Mouse (Mus musculus) hindbrain, embryonic 16.5 days (tissue): Measurements from ENCODE around the gene Gm43191. TPM values are rescaled to one million over a fixed set of nuclear protein-coding genes. Genes with fewer than 3 reads are reported as not detected.
A peak's percentile ranks its signal among the peaks of the same experiment; 100 is the strongest.

Experiments used
- ATAC-seq: fragments of 200-750 bp; cut with Nextera tagmentation; 2 replicates; pipeline ENCODE4 v1.8.0; 2017; ENCODE audit warnings: moderate TSS enrichment, moderate library complexity
- H3K27ac ChIP-seq: fragments of 300-500 bp; sonication (generic); 2 replicates; pipeline ENCODE4 v1.5.1; 2014; ENCODE audit warnings: low read depth, mild to moderate bottlenecking, control low read depth, low read length, moderate library complexity
- H3K27me3 ChIP-seq: fragments of 300-500 bp; sonication (generic); replicated peaks from 2 replicates; pipeline ENCODE4 v1.6.1; 2014; ENCODE audit warnings: low read length; ENCODE audit not compliant: control insufficient read depth, insufficient read depth
- H3K36me3 ChIP-seq: fragments of 300-500 bp; sonication (generic); 2 replicates; pipeline ENCODE4 v1.6.1; 2014; ENCODE audit warnings: mild to moderate bottlenecking, low read length, moderate library complexity, mixed read lengths; ENCODE audit not compliant: control insufficient read depth, insufficient read depth
- H3K4me1 ChIP-seq: fragments of 300-500 bp; sonication (generic); 2 replicates; pipeline ENCODE4 v1.6.1; 2014; ENCODE audit warnings: low read depth, low read length; ENCODE audit not compliant: control insufficient read depth, insufficient read depth
- H3K4me2 ChIP-seq: fragments of 300-500 bp; sonication (generic); 2 replicates; pipeline ENCODE4 v1.6.1; 2014; ENCODE audit warnings: mild to moderate bottlenecking, low read length, control low read depth, moderate library complexity
- H3K4me3 ChIP-seq: fragments of 300-500 bp; sonication (generic); 2 replicates; pipeline ENCODE4 v1.5.1; 2014; ENCODE audit warnings: mild to moderate bottlenecking, low read length, control low read depth, moderate library complexity
- H3K9ac ChIP-seq: fragments of 300-500 bp; sonication (generic); 2 replicates; pipeline ENCODE4 v1.6.1; 2014; ENCODE audit warnings: low read depth, mild to moderate bottlenecking, control low read depth, low read length, moderate library complexity
- H3K9me3 ChIP-seq: fragments of 300-500 bp; sonication (generic); 2 replicates; pipeline ENCODE4 v1.6.1; 2014; ENCODE audit warnings: mild to moderate bottlenecking, low read length, moderate library complexity; ENCODE audit not compliant: control insufficient read depth
- WGBS: fragments of 180-500 bp; shearing (Covaris S2); extraction: QIAGEN DNeasy Blood & Tissue Kit; methylation state at CpG from one replicate; pipeline ENCODE4 v1.1.7; 2014; 5-methylcytosine and 5-hydroxymethylcytosine counted together
- polyA plus RNA-seq: library from polyadenylated mRNA; unstranded; fragments of >200 nt; fragmentation: Nextera tagmentation; extraction: Ambion mirVana; gene quantifications from 2 replicates; pipeline ENCODE4 v1.2.1, GENCODE M21; 2015

Gene Gm43191
- not detected in 2 replicates for polyA plus RNA-seq

GRCm38 (mm10) chr3:116681160-116681559, at the start of gene Gm43191:
TSS of gene Gm43191 (minus strand) at chr3:116681260.
- Histone ChIP-seq H3K4me3 (no peak within 1 kb of the TSS), H3K9me3 (no peaks in the 10 kb centered on the region), H3K36me3 (peaks cover 7% of the 10 kb centered on the region; the same call in 1 of the 2 replicates), H3K4me1 (no peaks in the 10 kb centered on the region), H3K9ac (no peak within 1 kb of the TSS), H3K27ac (no peak within 1 kb of the TSS), H3K4me2 (no peak within 1 kb of the TSS), H3K27me3 (no peaks in the 10 kb centered on the region)
- WGBS = 100% methylated on average over 1 of the region's 1 CpGs
- no peak for ATAC-seq

- Histone ChIP-seq H3K4me2 (no peak overlapping the region), H3K9ac (no peak overlapping the region), H3K27me3 (no peaks in the 10 kb centered on the region), H3K9me3 (no peaks in the 10 kb centered on the region), H3K4me1 (no peaks in the 10 kb centered on the region), H3K36me3 (no peaks in the 10 kb centered on the region), H3K4me3 (no peak overlapping the region), H3K27ac (no peak overlapping the region)
- peak; percentile 56; the same call in 1 of the 2 replicates for ATAC-seq
- 61% methylated on average over 2 of the region's 2 CpGs for WGBS
Observed at GRCm38 (mm10) chr3:116729483-116730174, 48.6 kb upstream of the Gm43191 start.

GRCm38 (mm10) chr3:116726807-116727206, 45.7 kb upstream of the Gm43191 start:
- H3K27ac ChIP-seq = no peak overlapping the region
- no peak overlapping the region for H3K9ac ChIP-seq
- no peaks in the 10 kb centered on the region for H3K4me1 ChIP-seq
- ATAC-seq = no peak
- no peak overlapping the region for H3K4me3 ChIP-seq
- WGBS = 79% methylated on average over 9 of the region's 9 CpGs
- no peak overlapping the region for H3K4me2 ChIP-seq
- no peaks in the 10 kb centered on the region for H3K27me3 ChIP-seq
- no peaks in the 10 kb centered on the region for H3K36me3 ChIP-seq
- H3K9me3 ChIP-seq = no peaks in the 10 kb centered on the region

DNA sequence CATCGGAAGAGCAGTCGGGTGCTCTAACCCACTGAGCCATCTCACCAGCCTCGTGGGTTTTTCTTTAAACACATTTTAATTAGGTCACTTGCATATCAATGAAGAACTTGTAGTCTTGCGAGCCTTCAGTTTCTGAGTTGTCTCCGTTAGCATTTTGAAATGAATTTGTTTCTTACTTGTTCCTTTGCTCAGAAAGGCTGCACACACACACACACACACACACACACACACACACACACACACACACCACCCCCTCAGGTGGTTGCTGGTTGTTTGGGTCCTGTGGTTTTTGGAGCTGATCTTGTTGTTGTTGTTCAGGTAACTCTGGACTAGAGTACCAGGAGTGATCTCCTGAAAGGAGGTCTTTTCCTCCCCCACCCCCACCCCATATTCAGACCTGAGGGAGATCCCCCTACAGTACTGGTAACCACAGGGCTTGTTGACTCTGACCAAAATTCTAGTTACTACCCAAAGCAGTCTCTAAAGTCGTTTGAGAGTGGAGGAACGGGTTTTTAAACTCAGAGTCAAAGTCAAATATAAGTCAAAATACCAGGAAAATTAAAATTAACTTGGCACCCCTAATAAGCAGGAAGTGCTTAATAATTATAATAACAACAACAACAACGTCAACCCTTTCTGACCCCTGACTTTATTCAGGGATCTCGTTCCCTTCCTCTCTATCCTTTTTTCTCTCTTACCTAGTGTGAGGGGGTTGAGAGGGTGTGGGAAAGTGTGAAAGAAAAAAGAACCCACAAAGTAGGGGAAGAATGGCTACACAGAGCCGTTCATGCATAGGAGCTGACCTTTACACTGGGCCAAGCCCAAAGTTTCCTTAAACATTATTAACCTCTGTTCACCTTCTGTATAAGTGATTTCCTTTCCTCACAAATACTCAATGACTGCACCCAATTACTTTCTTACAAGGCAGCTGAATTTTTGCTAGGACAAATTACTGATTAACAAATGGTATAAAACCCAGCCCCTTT, 42.7 kb upstream of the Gm43191 start:
- H3K36me3 ChIP-seq = no peaks in the 10 kb centered on the region
- H3K4me2 ChIP-seq = no peak overlapping the region
- no peak overlapping the region for H3K4me3 ChIP-seq
- H3K4me1 ChIP-seq = no peaks in the 10 kb centered on the region
- H3K27me3 ChIP-seq = no peaks in the 10 kb centered on the region
- ATAC-seq = no peak
- H3K9ac ChIP-seq = no peak overlapping the region
- no peak overlapping the region for H3K27ac ChIP-seq
- H3K9me3 ChIP-seq = no peaks in the 10 kb centered on the region
- WGBS = 47% methylated on average over 10 of the region's 10 CpGs

DNA sequence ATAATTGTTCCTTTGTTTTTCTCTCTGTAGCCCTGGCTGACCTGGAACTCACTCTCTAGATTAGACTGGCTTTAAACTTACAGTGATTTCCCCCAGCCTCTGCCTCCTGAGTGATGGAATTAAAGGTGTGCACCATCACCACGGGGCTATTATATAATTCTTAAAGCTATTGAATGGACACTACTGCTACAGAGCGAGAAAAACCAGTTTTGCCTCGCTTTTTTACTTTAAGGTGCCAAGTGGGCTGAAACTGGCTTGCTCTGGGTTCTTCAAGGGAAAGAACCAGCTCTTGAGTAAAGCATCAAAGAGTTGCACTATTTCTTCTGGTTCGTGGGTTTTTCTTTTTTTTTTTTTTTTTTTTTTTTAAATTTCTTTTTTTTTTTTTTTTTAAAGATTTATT, 41.9 kb upstream of the Gm43191 start:
- Histone ChIP-seq H3K4me2 (no peak overlapping the region), H3K9ac (no peak overlapping the region), H3K4me3 (no peak overlapping the region), H3K36me3 (no peaks in the 10 kb centered on the region), H3K27me3 (no peaks in the 10 kb centered on the region), H3K27ac (no peak overlapping the region), H3K4me1 (no peaks in the 10 kb centered on the region), H3K9me3 (no peaks in the 10 kb centered on the region)
- 82% methylated on average over 4 of the region's 4 CpGs for WGBS
- no peak for ATAC-seq

DNA sequence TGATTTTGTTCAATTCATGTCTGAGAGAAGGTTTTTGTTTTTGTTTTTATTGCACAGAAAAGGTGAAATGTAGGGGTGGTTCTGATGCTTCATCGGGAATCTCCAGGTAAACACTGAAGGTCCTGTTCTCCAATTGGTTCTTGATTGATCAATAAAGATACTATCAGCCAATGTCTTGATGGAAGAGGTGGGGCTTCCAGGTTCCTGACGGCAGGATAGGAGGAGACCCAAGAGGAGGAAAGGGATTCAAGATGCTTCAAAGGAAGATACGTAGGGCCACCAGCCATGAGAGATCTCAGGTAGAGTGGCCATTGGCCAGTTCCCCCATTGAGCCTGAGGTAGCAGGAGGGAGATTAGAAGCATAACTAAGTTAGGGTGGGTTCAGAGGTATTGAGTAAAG, 37.9 kb upstream of the Gm43191 start:
- Histone ChIP-seq H3K9ac (no peak overlapping the region), H3K4me2 (no peak overlapping the region), H3K27me3 (no peaks in the 10 kb centered on the region), H3K36me3 (no peaks in the 10 kb centered on the region), H3K27ac (no peak overlapping the region), H3K4me3 (no peak overlapping the region), H3K4me1 (no peaks in the 10 kb centered on the region), H3K9me3 (no peaks in the 10 kb centered on the region)
- WGBS = 77% methylated on average over 3 of the region's 3 CpGs
- ATAC-seq = no peak

DNA sequence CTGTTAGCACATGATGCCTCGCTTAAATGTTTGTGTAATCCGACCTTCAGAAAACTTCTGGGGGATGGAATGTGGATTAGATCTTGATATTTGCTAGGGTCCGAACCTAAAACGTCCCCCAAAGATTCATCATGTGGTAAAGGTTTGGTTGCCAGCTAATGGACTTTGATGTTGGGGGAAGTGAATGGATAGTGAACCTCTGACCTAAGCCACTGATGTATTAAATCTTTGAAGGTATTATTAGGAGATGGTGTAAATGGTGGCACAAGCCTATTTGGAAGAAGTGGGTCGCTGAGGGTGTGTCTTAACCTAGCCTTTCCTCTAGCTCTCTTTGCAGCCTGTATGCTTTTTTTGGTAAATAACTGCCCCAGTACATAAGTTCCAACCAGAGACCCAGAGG, 32.0 kb upstream of the Gm43191 start:
- peak overlapping the region; percentile 100 for H3K4me3 ChIP-seq
- H3K36me3 ChIP-seq = no peaks in the 10 kb centered on the region
- peak overlapping the region; percentile 96 for H3K4me2 ChIP-seq
- ATAC-seq = no peak
- H3K27ac ChIP-seq = no peak overlapping the region
- no peaks in the 10 kb centered on the region for H3K27me3 ChIP-seq
- peak overlapping the region; percentile 98; the same call in 1 of the 2 replicates for H3K9ac ChIP-seq
- no peaks in the 10 kb centered on the region for H3K9me3 ChIP-seq
- H3K4me1 ChIP-seq = peaks cover 15% of the 10 kb centered on the region
- 40% methylated on average over 5 of the region's 5 CpGs for WGBS

- peak within 1 kb of the TSS; percentile 78 for H3K27ac ChIP-seq
- peaks cover 15% of the 10 kb centered on the region for H3K4me1 ChIP-seq
- peak within 1 kb of the TSS; percentile 100 for H3K4me3 ChIP-seq
- H3K9me3 ChIP-seq = no peaks in the 10 kb centered on the region
- peak within 1 kb of the TSS; percentile 98 for H3K9ac ChIP-seq
- ATAC-seq = peak; percentile 60
- WGBS = 3% methylated on average over 8 of the region's 8 CpGs
- H3K27me3 ChIP-seq = no peaks in the 10 kb centered on the region
- H3K36me3 ChIP-seq = no peaks in the 10 kb centered on the region
- H3K4me2 ChIP-seq = peak within 1 kb of the TSS; percentile 96
Observed at GRCm38 (mm10) chr3:116712436-116712881, 31.4 kb upstream of the Gm43191 start, which contains the start of gene Slc35a3. TSS of gene Slc35a3 (minus strand) at chr3:116712831.
